Mouse (Mus musculus): Measurements from ENCODE around the gene Suclg2.

- no peak for TF ChIP-seq CTCF (IDR thresholded peaks at IDR 0.05; ENCODE audit: low read depth)
- TF ChIP-seq EP300 (IDR thresholded peaks at IDR 0.05; ENCODE audit: low read depth) = no peak
Measured at GRCm38 (mm10) chr6:95704626-95705025, 14.0 kb downstream of the Suclg2 start.

Data from liver, embryonic 14.5 days (tissue).